Mouse (Mus musculus) liver, embryonic 14.5 days (tissue): ENCODE measurements at regions not wholly inside any gene's neighbourhood (a gene's known extent, or its start where the extent isn't known, plus 50 kb on each side); places are given as distances from the start of the nearest gene placed in this dataset.

Source experiments
- CTCF ChIP-seq: IDR thresholded peaks from 2 replicates; pipeline ENCODE4 v1.5.1; 2016; ENCODE audit warnings: antibody characterized with exemption, low read depth, control low read depth
- EP300 ChIP-seq: IDR thresholded peaks from 2 replicates; pipeline ENCODE4 v1.6.1; 2016; ENCODE audit warnings: antibody characterized with exemption, low read depth

DNA sequence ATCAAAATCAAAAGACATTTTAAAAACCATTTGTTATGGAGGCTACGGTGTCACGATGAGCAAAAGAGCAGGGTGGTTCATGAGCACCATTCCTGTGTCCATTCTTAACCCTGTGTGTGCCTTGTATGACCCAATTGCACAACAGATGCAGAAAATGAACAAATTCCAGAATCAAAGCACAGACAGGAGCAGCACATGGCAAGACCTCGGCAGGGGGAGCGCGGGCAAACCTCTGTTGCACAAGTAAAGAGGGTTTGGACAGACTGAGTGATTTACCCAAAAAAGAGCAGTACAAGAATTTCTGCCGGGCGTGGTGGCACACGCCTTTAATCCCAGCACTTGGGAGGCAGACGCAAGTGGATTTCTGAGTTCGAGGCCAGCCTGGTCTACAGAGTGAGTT is 62.1 kb downstream of the H2al2a start:
- no peak for TF ChIP-seq CTCF
- no peak for TF ChIP-seq EP300
